Comparison of ENCODE assay signal across 26 mouse cellular contexts in genomic region chr2:181205678-181206077, GRCm38 (mm10). TPM values are rescaled to one million over a fixed set of nuclear protein-coding genes. Genes with fewer than 3 reads are reported as not detected.
A peak's percentile ranks its signal among the peaks of the same experiment; 100 is the strongest.
DNase-seq lines count a peak whose midpoint lies in the region; ATAC-seq and TF ChIP-seq lines count a peak whose summit lies in the region.
"Had no signal": no experiment of that assay in that cellular context is flagged by ENCODE, and none has a peak within 500 bp of the region (broad histone marks: within the 10 kb centered on the region; RNA-seq: fewer than 3 reads in every experiment).

No protein-coding gene starts in this region.

- 83% methylated on average over 5 of the region's 5 CpGs for WGBS in kidney, embryonic 15.5 days
- WGBS in liver, embryonic 14.5 days (ENCODE audit: insufficient replicate concordance), result 45% methylated on average over 5 of the region's 5 CpGs
- WGBS in forebrain, embryonic 10.5 days, result 91% methylated on average over 5 of the region's 5 CpGs
- 90% methylated on average over 5 of the region's 5 CpGs for WGBS in midbrain, postnatal 0 days

- TF ChIP-seq EP300 in liver, embryonic 14.5 days (IDR thresholded peaks at IDR 0.05; ENCODE audit: low read depth), result no peak

- no peak for DNase-seq in kidney, adult 9 months
- DNase-seq in liver, embryonic 14.5 days (ENCODE audit: low read depth in 3 of 3, low spot score in 3 of 3), result no peak
- no peak for DNase-seq in forebrain, embryonic 10.5 days (ENCODE audit: extremely low spot score, low spot score)
- DNase-seq in spleen, postnatal 10 days (ENCODE audit: low spot score in 2 of 2), result no peak
- no peak for DNase-seq in midbrain, postnatal 0 days (ENCODE audit: low spot score)
- DNase-seq: adrenal gland, postnatal 25 days; cerebellum, adult 11-12 months; cerebellum, postnatal 14 days; forebrain, postnatal 0 days; kidney, postnatal 4 days; lung, postnatal 36 days; thymus, adult 2 months; thymus, postnatal 4 days had no signal

- 0 out of 2 replicates have a peak, but pooled peaks have one; percentile 44 for ATAC-seq in kidney, embryonic 15.5 days (replicated peaks; ENCODE audit: low FRiP score)
- ATAC-seq in liver, embryonic 14.5 days (ENCODE audit: insufficient read depth), result peak; percentile 83
- ATAC-seq in midbrain, postnatal 0 days (ENCODE audit: low FRiP score), result no peak
- ATAC-seq: CD4-positive, CD25-positive, alpha-beta regulatory T cell, adult 4 months; forebrain, postnatal 0 days; hindbrain, embryonic 16.5 days; intestine, postnatal 0 days; midbrain, embryonic 16.5 days had no signal

- H3K27me3 ChIP-seq in kidney, embryonic 15.5 days, result peaks cover 4% of the 10 kb centered on the region; the same call in 1 of the 2 replicates
- H3K27me3 ChIP-seq in erythroblast, embryonic 14.5 days (ENCODE audit: control insufficient read depth), result peaks cover 41% of the 10 kb centered on the region
- H3K27me3 ChIP-seq in liver, embryonic 14.5 days (ENCODE audit: control insufficient read depth, insufficient read depth, low read length), result peaks cover 3% of the 10 kb centered on the region
- H3K27me3 ChIP-seq in forebrain, embryonic 10.5 days (ENCODE audit: poor library complexity, severe bottlenecking), result peaks cover 21% of the 10 kb centered on the region
- H3K27me3 ChIP-seq in midbrain, postnatal 0 days (ENCODE audit: insufficient read depth, low read length), result no peaks in the 10 kb centered on the region

- no peaks in the 10 kb centered on the region for H3K4me1 ChIP-seq in kidney, embryonic 15.5 days
- H3K4me1 ChIP-seq in erythroblast, embryonic 14.5 days (ENCODE audit: control insufficient read depth), result peaks cover 69% of the 10 kb centered on the region
- peaks cover 25 to 35% of the 10 kb centered on the region in 2 experiments for H3K4me1 ChIP-seq in liver, embryonic 14.5 days (replicated peaks; ENCODE audit: control insufficient read depth in 2 of 2, insufficient read depth in 2 of 2, low read length in 1 of 2)
- no peaks in the 10 kb centered on the region for H3K4me1 ChIP-seq in forebrain, embryonic 10.5 days
- H3K4me1 ChIP-seq in midbrain, postnatal 0 days (ENCODE audit: insufficient read depth, low read length), result no peaks in the 10 kb centered on the region
- H3K4me1 ChIP-seq: embryonic facial prominence, embryonic 13.5 days; lung, embryonic 15.5 days had no signal

- H3K9ac ChIP-seq in kidney, embryonic 15.5 days, result no peak overlapping the region
- H3K9ac ChIP-seq in liver, embryonic 14.5 days (replicated peaks), result peak overlapping the region; percentile 10; the same call in 1 of the 2 replicates
- H3K9ac ChIP-seq in midbrain, postnatal 0 days (replicated peaks; ENCODE audit: low read length, poor library complexity, severe bottlenecking), result no peak overlapping the region
- H3K9ac ChIP-seq: embryonic facial prominence, embryonic 13.5 days; forebrain, postnatal 0 days; lung, embryonic 15.5 days had no signal

- H3K27ac ChIP-seq in kidney, embryonic 15.5 days, result no peak overlapping the region
- H3K27ac ChIP-seq in liver, embryonic 14.5 days, result peak overlapping the region; percentile 63
- H3K27ac ChIP-seq in forebrain, embryonic 10.5 days, result no peak overlapping the region
- no peak overlapping the region for H3K27ac ChIP-seq in midbrain, postnatal 0 days (ENCODE audit: low read depth, low read length)
- H3K27ac ChIP-seq: embryonic facial prominence, embryonic 13.5 days; lung, embryonic 15.5 days had no signal

- no peaks in the 10 kb centered on the region for H3K36me3 ChIP-seq in kidney, embryonic 15.5 days
- peaks cover 5% of the 10 kb centered on the region for H3K36me3 ChIP-seq in erythroblast, embryonic 14.5 days (ENCODE audit: control insufficient read depth)
- no peaks in the 10 kb centered on the region for H3K36me3 ChIP-seq in liver, embryonic 14.5 days (replicated peaks; ENCODE audit: control insufficient read depth, insufficient read depth, low read depth)
- H3K36me3 ChIP-seq in forebrain, embryonic 10.5 days (replicated peaks), result no peaks in the 10 kb centered on the region
- H3K36me3 ChIP-seq in midbrain, postnatal 0 days (ENCODE audit: insufficient read depth, low read length), result no peaks in the 10 kb centered on the region
- H3K36me3 ChIP-seq: embryonic facial prominence, embryonic 13.5 days; lung, embryonic 15.5 days had no signal

- TF ChIP-seq CTCF in liver, embryonic 14.5 days (IDR thresholded peaks at IDR 0.05; ENCODE audit: low read depth), result no peak
- no peak for TF ChIP-seq CTCF in midbrain, postnatal 0 days (IDR thresholded peaks at IDR 0.05)

- no peak overlapping the region for H3K4me2 ChIP-seq in kidney, embryonic 15.5 days
- peak overlapping the region; percentile 62 for H3K4me2 ChIP-seq in liver, embryonic 14.5 days (ENCODE audit: low read depth)
- no peak overlapping the region for H3K4me2 ChIP-seq in midbrain, postnatal 0 days (ENCODE audit: low read depth, low read length, poor library complexity, severe bottlenecking)
- H3K4me2 ChIP-seq: embryonic facial prominence, embryonic 13.5 days; lung, embryonic 15.5 days had no signal

- H3K4me3 ChIP-seq in kidney, embryonic 15.5 days (replicated peaks), result no peak overlapping the region
- H3K4me3 ChIP-seq in erythroblast, embryonic 14.5 days (replicated peaks), result peak overlapping the region; percentile 56
- peak overlapping the region in 1 of 2 experiments; percentile 18; a peak in 1 of 4 replicates for H3K4me3 ChIP-seq in liver, embryonic 14.5 days (ENCODE audit: insufficient read depth in 1 of 2, low read depth in 2 of 2, low read length in 2 of 2)
- H3K4me3 ChIP-seq in forebrain, embryonic 10.5 days, result no peak overlapping the region
- H3K4me3 ChIP-seq in midbrain, postnatal 0 days (ENCODE audit: low read depth, low read length), result no peak overlapping the region
- H3K4me3 ChIP-seq: embryonic facial prominence, embryonic 13.5 days; lung, embryonic 15.5 days had no signal

- H3K9me3 ChIP-seq in kidney, embryonic 15.5 days (replicated peaks), result no peaks in the 10 kb centered on the region
- no peaks in the 10 kb centered on the region for H3K9me3 ChIP-seq in erythroblast, embryonic 14.5 days (ENCODE audit: control insufficient read depth, low read length)
- no peaks in the 10 kb centered on the region for H3K9me3 ChIP-seq in liver, embryonic 14.5 days (ENCODE audit: control insufficient read depth, low read length)
- no peaks in the 10 kb centered on the region for H3K9me3 ChIP-seq in forebrain, embryonic 10.5 days
- H3K9me3 ChIP-seq in midbrain, postnatal 0 days (ENCODE audit: low read length), result no peaks in the 10 kb centered on the region
- H3K9me3 ChIP-seq: embryonic facial prominence, embryonic 13.5 days; lung, embryonic 15.5 days had no signal

RNA-seq across cellular contexts. Expression of gene Ptk6, which starts 3.1 kb away (rescaled TPM):
- 0.04 TPM in 1 of 2 replicates, not detected in the other for polyA plus RNA-seq in kidney, embryonic 15.5 days (2015; fragmentation: Nextera tagmentation; extraction: Ambion mirVana)
- polyA plus RNA-seq in erythroblast, embryonic 14.5 days (2012), result not detected in 2 replicates
- polyA plus RNA-seq in liver, embryonic 14.5 days (2012; rRNA removed), result 0.05 and 0.06 TPM in 2 replicates
- polyA plus RNA-seq in liver, embryonic 14.5 days (2014; fragmentation: Nextera tagmentation; extraction: Ambion mirVana), result 0.05 TPM in 1 of 2 replicates, not detected in the other
- not detected in 2 replicates for polyA plus RNA-seq in forebrain, embryonic 10.5 days (2016; fragmentation: Nextera tagmentation; extraction: Ambion mirVana)
- 0.09 TPM in 1 of 2 replicates, not detected in the other for total RNA-seq in midbrain, postnatal 0 days (2014; rRNA removed)
- polyA plus RNA-seq in midbrain, postnatal 0 days (2015; fragmentation: Nextera tagmentation; extraction: Ambion mirVana), result not detected in 2 replicates
- total RNA-seq: adrenal gland, postnatal 25 days; forebrain, postnatal 0 days; hematopoietic stem cell, adult 5-6 weeks had no signal
- polyA plus RNA-seq: embryonic facial prominence, embryonic 13.5 days; forebrain, postnatal 0 days; hindbrain, embryonic 16.5 days; kidney, embryonic 16.5 days; midbrain, embryonic 16.5 days; neural tube, embryonic 14.5 days had no signal

RNA-seq across cellular contexts. Expression of gene Srms, which starts 7.3 kb away (rescaled TPM):
- 0.24 and 0.45 TPM in 2 replicates for polyA plus RNA-seq in kidney, embryonic 15.5 days (2015; fragmentation: Nextera tagmentation; extraction: Ambion mirVana)
- 0.03 TPM in 1 of 2 replicates, not detected in the other for polyA plus RNA-seq in erythroblast, embryonic 14.5 days (2012)
- 0.15 and 0.19 TPM in 2 replicates for polyA plus RNA-seq in liver, embryonic 14.5 days (2012; rRNA removed)
- 0.22 and 0.39 TPM in 2 replicates for polyA plus RNA-seq in liver, embryonic 14.5 days (2014; fragmentation: Nextera tagmentation; extraction: Ambion mirVana)
- polyA plus RNA-seq in forebrain, embryonic 10.5 days (2016; fragmentation: Nextera tagmentation; extraction: Ambion mirVana), result 0.12 and 0.15 TPM in 2 replicates
- total RNA-seq in midbrain, postnatal 0 days (2014; rRNA removed), result 0.11 TPM in 1 of 2 replicates, not detected in the other
- polyA plus RNA-seq in midbrain, postnatal 0 days (2015; fragmentation: Nextera tagmentation; extraction: Ambion mirVana), result 0.10 and 0.21 TPM in 2 replicates
- total RNA-seq: gastrocnemius, postnatal 4 days; hematopoietic stem cell, adult 5-6 weeks had no signal
- polyA plus RNA-seq: embryonic facial prominence, embryonic 13.5 days had no signal

RNA-seq across cellular contexts. Expression of gene Fndc11, which starts 14.1 kb away (rescaled TPM):
- 0.14 and 0.26 TPM in 2 replicates for polyA plus RNA-seq in kidney, embryonic 15.5 days (2015; fragmentation: Nextera tagmentation; extraction: Ambion mirVana)
- 0.12 and 0.14 TPM in 2 replicates for polyA plus RNA-seq in erythroblast, embryonic 14.5 days (2012)
- 0.22 and 0.25 TPM in 2 replicates for polyA plus RNA-seq in liver, embryonic 14.5 days (2012; rRNA removed)
- polyA plus RNA-seq in liver, embryonic 14.5 days (2014; fragmentation: Nextera tagmentation; extraction: Ambion mirVana), result 0.14 and 0.24 TPM in 2 replicates
- 0.47 and 0.68 TPM in 2 replicates for polyA plus RNA-seq in forebrain, embryonic 10.5 days (2016; fragmentation: Nextera tagmentation; extraction: Ambion mirVana)
- total RNA-seq in midbrain, postnatal 0 days (2014; rRNA removed), result 0.55 TPM in 1 of 2 replicates, not detected in the other
- polyA plus RNA-seq in midbrain, postnatal 0 days (2015; fragmentation: Nextera tagmentation; extraction: Ambion mirVana), result 0.26 and 0.48 TPM in 2 replicates
- total RNA-seq: forebrain, postnatal 0 days; gastrocnemius, postnatal 4 days; hematopoietic stem cell, adult 5-6 weeks; left cerebral cortex, postnatal 14 days had no signal
- polyA plus RNA-seq: embryonic facial prominence, embryonic 13.5 days; intestine, postnatal 0 days; neural tube, embryonic 14.5 days had no signal

RNA-seq across cellular contexts. Expression of gene Ppdpf, which starts 18.6 kb away (rescaled TPM):
- 315 and 330 TPM in 2 replicates for polyA plus RNA-seq in kidney, embryonic 15.5 days (2015; fragmentation: Nextera tagmentation; extraction: Ambion mirVana)
- polyA plus RNA-seq in erythroblast, embryonic 14.5 days (2012), result 31.8 and 38.4 TPM in 2 replicates
- polyA plus RNA-seq in liver, embryonic 14.5 days (2012; rRNA removed), result 44.6 and 63.1 TPM in 2 replicates
- polyA plus RNA-seq in liver, embryonic 14.5 days (2014; fragmentation: Nextera tagmentation; extraction: Ambion mirVana), result 115 TPM in 2 replicates
- 387 and 397 TPM in 2 replicates for polyA plus RNA-seq in forebrain, embryonic 10.5 days (2016; fragmentation: Nextera tagmentation; extraction: Ambion mirVana)
- total RNA-seq in midbrain, postnatal 0 days (2014; rRNA removed), result 268 and 323 TPM in 2 replicates
- 365 and 367 TPM in 2 replicates for polyA plus RNA-seq in midbrain, postnatal 0 days (2015; fragmentation: Nextera tagmentation; extraction: Ambion mirVana)

RNA-seq across cellular contexts. Expression of gene Helz2, which starts 36.1 kb away (rescaled TPM):
- polyA plus RNA-seq in kidney, embryonic 15.5 days (2015; fragmentation: Nextera tagmentation; extraction: Ambion mirVana), result 1.3 and 1.6 TPM in 2 replicates
- polyA plus RNA-seq in erythroblast, embryonic 14.5 days (2012), result 0.10 and 0.17 TPM in 2 replicates
- polyA plus RNA-seq in liver, embryonic 14.5 days (2012; rRNA removed), result 4.2 and 4.6 TPM in 2 replicates
- 1.6 and 2.0 TPM in 2 replicates for polyA plus RNA-seq in liver, embryonic 14.5 days (2014; fragmentation: Nextera tagmentation; extraction: Ambion mirVana)
- 0.69 and 0.77 TPM in 2 replicates for polyA plus RNA-seq in forebrain, embryonic 10.5 days (2016; fragmentation: Nextera tagmentation; extraction: Ambion mirVana)
- 2.9 and 3.7 TPM in 2 replicates for total RNA-seq in midbrain, postnatal 0 days (2014; rRNA removed)
- polyA plus RNA-seq in midbrain, postnatal 0 days (2015; fragmentation: Nextera tagmentation; extraction: Ambion mirVana), result 0.15 and 0.16 TPM in 2 replicates
